Mouse (Mus musculus): ENCODE results near the gene Grrp1. TPM values are rescaled to one million over a fixed set of nuclear protein-coding genes. Genes with fewer than 3 reads are reported as not detected.

The Grrp1 gene
- polyA plus RNA-seq, 1 experiment from 2014 or later = 6.8 TPM

DNA sequence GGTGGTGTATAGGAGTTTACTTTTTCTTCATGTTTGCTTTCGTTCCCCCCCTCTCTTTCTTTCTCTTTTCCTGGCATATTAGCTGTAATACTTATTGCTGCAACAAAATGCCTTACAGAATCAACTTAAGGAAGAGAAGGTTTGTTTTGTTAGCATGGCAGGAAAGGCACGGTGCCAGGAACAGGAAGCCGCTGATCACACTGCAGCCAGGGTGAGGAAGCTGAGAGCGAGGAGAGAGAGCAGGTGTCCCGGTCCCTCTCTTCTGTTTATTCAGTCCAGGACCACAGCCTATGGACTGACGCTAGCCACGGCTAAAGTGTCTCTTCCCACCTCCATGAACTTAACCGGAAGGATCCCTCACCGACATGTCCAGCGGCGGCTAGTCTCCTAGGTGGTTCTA is 4.4 kb upstream of the Grrp1 start:
- no peak for ATAC-seq
- no peak overlapping the region for H3K9ac ChIP-seq (ENCODE audit: low read depth, low read length)
- H3K9me3 ChIP-seq (ENCODE audit: control insufficient read depth) = no peaks in the 10 kb centered on the region
- peaks cover 16% of the 10 kb centered on the region for H3K27me3 ChIP-seq (replicated peaks; ENCODE audit: control insufficient read depth, insufficient read depth, low read length)
- no peak overlapping the region for H3K4me3 ChIP-seq (ENCODE audit: low read depth, low read length)
- no peak overlapping the region for H3K27ac ChIP-seq (ENCODE audit: low read depth, low read length)
- TF ChIP-seq CTCF (IDR thresholded peaks at IDR 0.05; ENCODE audit: low read depth) = no peak
- WGBS = 58% methylated on average over 11 of the region's 11 CpGs
- H3K36me3 ChIP-seq (ENCODE audit: control insufficient read depth, insufficient read depth) = no peaks in the 10 kb centered on the region
- H3K4me1 ChIP-seq (replicated peaks; ENCODE audit: control insufficient read depth, insufficient read depth, low read length) = no peaks in the 10 kb centered on the region
- no peak overlapping the region for H3K4me2 ChIP-seq (replicated peaks; ENCODE audit: low read depth)

DNA sequence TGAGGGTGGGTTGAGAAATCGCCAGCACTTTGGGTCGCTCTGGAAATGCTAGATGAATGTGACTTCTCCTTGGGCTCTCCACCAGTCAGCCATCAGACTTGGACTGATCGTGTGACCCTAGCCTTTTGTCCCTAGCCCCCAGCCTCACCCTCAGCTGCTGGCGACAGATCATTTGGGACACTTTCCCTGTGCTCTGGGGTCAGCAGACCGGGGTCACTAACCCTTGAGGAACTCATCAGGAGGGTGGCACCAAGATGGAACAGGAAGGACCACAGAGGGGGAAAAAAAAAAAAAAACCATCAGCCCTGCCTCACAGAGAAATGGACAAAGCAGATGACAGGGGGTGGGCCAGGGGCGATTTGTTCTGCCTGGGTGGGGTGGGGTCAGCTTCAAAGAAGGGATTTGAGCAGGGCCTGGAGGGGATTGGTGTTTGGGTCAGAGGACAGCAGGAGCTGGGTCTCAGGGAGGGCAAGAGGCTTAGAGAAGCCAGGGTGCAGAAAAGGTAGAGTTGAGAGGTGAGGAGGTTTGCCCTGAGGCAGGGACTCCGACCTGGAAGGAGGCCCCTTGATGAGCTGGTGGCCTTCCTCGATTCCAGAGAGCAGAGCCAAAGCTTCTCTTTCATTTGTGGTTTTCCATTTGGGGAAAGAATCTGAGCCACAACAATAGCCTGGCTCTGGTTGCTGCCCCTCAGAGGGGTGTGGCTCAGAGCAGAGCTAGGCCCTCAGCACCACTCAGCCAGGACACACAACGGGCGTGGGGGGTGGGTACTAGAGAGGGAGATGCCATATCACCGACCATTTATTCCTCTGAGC is 3.5 kb upstream of the Grrp1 start:
- H3K4me1 ChIP-seq (replicated peaks; ENCODE audit: control insufficient read depth, insufficient read depth, low read length) = no peaks in the 10 kb centered on the region
- no peaks in the 10 kb centered on the region for H3K9me3 ChIP-seq (ENCODE audit: control insufficient read depth)
- no peak overlapping the region for H3K27ac ChIP-seq (ENCODE audit: low read depth, low read length)
- H3K4me3 ChIP-seq (ENCODE audit: low read depth, low read length) = no peak overlapping the region
- no peaks in the 10 kb centered on the region for H3K36me3 ChIP-seq (ENCODE audit: control insufficient read depth, insufficient read depth)
- H3K27me3 ChIP-seq (replicated peaks; ENCODE audit: control insufficient read depth, insufficient read depth, low read length) = peaks cover 26% of the 10 kb centered on the region
- no peak overlapping the region for H3K4me2 ChIP-seq (replicated peaks; ENCODE audit: low read depth)
- no peak overlapping the region for H3K9ac ChIP-seq (ENCODE audit: low read depth, low read length)
- no peak for ATAC-seq
- 46% methylated on average over 11 of the region's 11 CpGs for WGBS
- no peak for TF ChIP-seq CTCF (IDR thresholded peaks at IDR 0.05; ENCODE audit: low read depth)

DNA sequence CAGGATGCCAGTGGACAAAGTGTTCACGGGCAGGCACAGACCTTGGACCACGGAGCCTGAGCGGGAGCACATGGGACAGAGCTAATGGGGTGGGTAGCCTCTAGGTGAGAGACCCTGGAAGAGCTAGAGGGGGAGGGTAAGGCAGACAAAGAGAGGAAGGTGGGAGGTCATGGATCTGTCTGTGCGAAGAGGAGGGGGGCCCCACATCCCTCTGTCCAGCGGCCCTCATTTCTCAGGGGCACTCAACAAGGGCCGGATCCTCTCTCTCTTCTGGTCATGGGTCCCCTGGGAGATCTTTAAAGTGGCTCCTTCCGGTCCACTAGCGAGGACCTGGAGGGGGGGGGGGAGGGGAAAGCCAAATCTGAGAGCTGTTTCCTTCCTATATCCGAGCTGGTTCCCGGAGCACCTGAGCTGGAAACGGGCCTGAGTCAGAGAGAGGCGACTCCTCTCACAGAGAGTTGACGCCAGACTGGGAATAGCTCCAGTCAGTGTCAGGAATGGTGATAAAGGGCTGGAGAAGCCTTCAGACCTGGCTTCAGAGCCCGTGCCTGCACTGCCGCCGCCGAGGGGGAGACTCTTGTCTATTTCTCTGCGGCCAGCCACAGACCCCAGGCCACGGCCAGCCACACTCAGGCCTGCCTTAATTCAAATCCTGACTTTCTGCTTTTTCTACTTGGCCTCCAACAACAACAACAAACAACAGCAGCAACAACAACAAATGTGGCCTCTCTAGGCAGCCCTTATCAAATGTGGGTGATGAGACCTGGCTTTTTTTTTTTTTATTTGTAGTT is 2.7 kb upstream of the Grrp1 start:
- no peak overlapping the region for H3K9ac ChIP-seq (ENCODE audit: low read depth, low read length)
- peaks cover 34% of the 10 kb centered on the region for H3K27me3 ChIP-seq (replicated peaks; ENCODE audit: control insufficient read depth, insufficient read depth, low read length)
- 48% methylated on average over 17 of the region's 19 CpGs for WGBS
- ATAC-seq = peak; percentile 12; the same call in 1 of the 2 replicates
- H3K9me3 ChIP-seq (ENCODE audit: control insufficient read depth) = no peaks in the 10 kb centered on the region
- no peaks in the 10 kb centered on the region for H3K36me3 ChIP-seq (ENCODE audit: control insufficient read depth, insufficient read depth)
- no peak overlapping the region for H3K27ac ChIP-seq (ENCODE audit: low read depth, low read length)
- H3K4me3 ChIP-seq (ENCODE audit: low read depth, low read length) = no peak overlapping the region
- peak overlapping the region; percentile 27; the same call in 1 of the 2 replicates for H3K4me2 ChIP-seq (replicated peaks; ENCODE audit: low read depth)
- no peak for TF ChIP-seq CTCF (IDR thresholded peaks at IDR 0.05; ENCODE audit: low read depth)
- H3K4me1 ChIP-seq (replicated peaks; ENCODE audit: control insufficient read depth, insufficient read depth, low read length) = no peaks in the 10 kb centered on the region

DNA sequence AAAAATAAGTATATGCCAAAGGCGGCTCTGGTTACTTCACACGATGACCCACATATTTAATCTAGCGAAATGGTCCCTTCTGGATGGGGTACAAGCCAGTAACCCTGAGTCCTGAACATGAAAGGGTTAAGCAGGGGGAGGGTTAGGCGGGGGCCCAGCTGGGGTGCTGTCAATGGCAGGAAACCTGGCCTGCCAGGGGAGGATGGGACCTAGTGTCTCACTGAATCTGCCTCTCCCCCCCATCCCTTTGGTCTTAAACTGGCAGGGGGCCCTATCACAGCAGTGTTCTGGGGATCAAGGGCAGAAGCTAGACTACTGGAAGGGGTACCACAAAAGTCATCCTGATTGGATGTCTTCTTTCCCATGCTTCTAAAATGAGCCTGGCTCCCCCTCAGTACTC is 1.9 kb upstream of the Grrp1 start:
- H3K36me3 ChIP-seq (ENCODE audit: control insufficient read depth, insufficient read depth) = no peaks in the 10 kb centered on the region
- no peak overlapping the region for H3K27ac ChIP-seq (ENCODE audit: low read depth, low read length)
- H3K4me3 ChIP-seq (ENCODE audit: low read depth, low read length) = no peak overlapping the region
- no peak overlapping the region for H3K9ac ChIP-seq (ENCODE audit: low read depth, low read length)
- no peaks in the 10 kb centered on the region for H3K9me3 ChIP-seq (ENCODE audit: control insufficient read depth)
- peak overlapping the region; percentile 17; the same call in 1 of the 2 replicates for H3K4me2 ChIP-seq (replicated peaks; ENCODE audit: low read depth)
- WGBS = 42% methylated on average over 4 of the region's 4 CpGs
- H3K27me3 ChIP-seq (replicated peaks; ENCODE audit: control insufficient read depth, insufficient read depth, low read length) = peaks cover 41% of the 10 kb centered on the region
- ATAC-seq = no peak
- H3K4me1 ChIP-seq (replicated peaks; ENCODE audit: control insufficient read depth, insufficient read depth, low read length) = no peaks in the 10 kb centered on the region
- TF ChIP-seq CTCF (IDR thresholded peaks at IDR 0.05; ENCODE audit: low read depth) = no peak

DNA sequence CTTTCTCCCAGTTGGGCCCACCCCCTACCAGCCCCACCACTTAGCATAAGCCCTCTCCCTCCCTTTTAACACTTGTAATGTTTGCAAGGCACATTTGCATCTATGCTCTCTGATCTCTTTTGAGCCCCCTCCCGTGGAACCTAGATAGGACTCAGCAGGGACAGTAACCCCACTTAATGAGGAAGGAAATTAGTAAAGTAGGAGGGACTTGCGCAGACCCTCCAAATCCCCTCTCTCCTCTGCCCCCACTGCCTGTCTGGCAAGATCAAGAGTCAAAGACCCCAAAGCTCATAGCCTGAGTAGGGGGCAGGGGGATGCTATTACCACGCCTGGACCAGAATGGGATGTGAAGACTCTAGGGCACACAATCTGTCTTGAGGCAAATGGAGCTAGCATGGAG is 929 bp upstream of the Grrp1 start:
- no peak overlapping the region for H3K4me2 ChIP-seq (replicated peaks; ENCODE audit: low read depth)
- no peaks in the 10 kb centered on the region for H3K9me3 ChIP-seq (ENCODE audit: control insufficient read depth)
- peaks cover 50% of the 10 kb centered on the region for H3K27me3 ChIP-seq (replicated peaks; ENCODE audit: control insufficient read depth, insufficient read depth, low read length)
- no peak overlapping the region for H3K9ac ChIP-seq (ENCODE audit: low read depth, low read length)
- ATAC-seq = no peak
- no peak overlapping the region for H3K27ac ChIP-seq (ENCODE audit: low read depth, low read length)
- no peaks in the 10 kb centered on the region for H3K36me3 ChIP-seq (ENCODE audit: control insufficient read depth, insufficient read depth)
- H3K4me1 ChIP-seq (replicated peaks; ENCODE audit: control insufficient read depth, insufficient read depth, low read length) = no peaks in the 10 kb centered on the region
- WGBS = 51% methylated on average over 3 of the region's 3 CpGs
- TF ChIP-seq CTCF (IDR thresholded peaks at IDR 0.05; ENCODE audit: low read depth) = no peak
- no peak overlapping the region for H3K4me3 ChIP-seq (ENCODE audit: low read depth, low read length)

DNA sequence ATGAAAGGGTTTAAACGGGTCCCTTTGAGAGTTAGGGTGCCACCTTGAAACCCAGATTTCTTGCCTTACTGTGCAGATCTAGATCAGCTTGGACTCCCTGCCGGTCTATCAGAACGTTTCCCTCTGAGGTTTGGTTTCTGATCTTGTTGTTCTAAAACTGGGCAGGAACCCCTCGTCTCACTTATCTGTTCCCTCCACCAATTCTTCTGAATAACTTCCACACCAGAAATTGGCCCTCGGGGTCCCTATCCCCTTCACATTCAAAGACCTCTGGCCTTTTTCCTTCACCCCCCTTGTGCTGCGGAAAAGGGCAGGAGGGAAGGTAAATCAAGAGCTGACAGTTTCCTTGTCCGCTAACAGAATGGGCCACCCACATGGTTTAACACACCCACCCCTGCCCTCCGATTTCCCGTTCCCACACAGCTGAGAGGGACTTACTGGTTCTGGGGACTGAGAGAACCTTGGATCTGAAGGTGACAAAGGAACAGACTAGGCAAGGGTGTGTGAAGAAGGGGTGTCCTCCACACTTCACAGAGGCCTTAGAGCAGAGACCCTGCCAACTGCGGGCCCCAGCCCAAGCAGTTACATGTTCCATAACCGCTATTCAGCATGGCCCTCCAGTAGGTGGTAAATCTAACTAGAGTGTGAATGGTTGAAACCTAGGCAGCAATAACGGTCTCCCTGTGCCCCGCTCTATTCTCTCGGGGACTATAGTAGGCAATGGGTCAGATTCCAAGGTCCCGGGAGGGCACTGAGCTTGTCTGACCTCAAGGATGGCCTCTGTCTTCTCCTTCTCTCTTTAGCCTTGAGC is 790 bp downstream of the Grrp1 start:
- 24% methylated on average over 15 of the region's 15 CpGs for WGBS
- peak overlapping the region; percentile 85 for H3K4me2 ChIP-seq (replicated peaks; ENCODE audit: low read depth)
- H3K4me1 ChIP-seq (replicated peaks; ENCODE audit: control insufficient read depth, insufficient read depth, low read length) = no peaks in the 10 kb centered on the region
- no peaks in the 10 kb centered on the region for H3K36me3 ChIP-seq (ENCODE audit: control insufficient read depth, insufficient read depth)
- TF ChIP-seq CTCF (IDR thresholded peaks at IDR 0.05; ENCODE audit: low read depth) = no peak
- no peak overlapping the region for H3K9ac ChIP-seq (ENCODE audit: low read depth, low read length)
- H3K27ac ChIP-seq (ENCODE audit: low read depth, low read length) = no peak overlapping the region
- peaks cover 57% of the 10 kb centered on the region for H3K27me3 ChIP-seq (replicated peaks; ENCODE audit: control insufficient read depth, insufficient read depth, low read length)
- ATAC-seq = no peak
- H3K9me3 ChIP-seq (ENCODE audit: control insufficient read depth) = no peaks in the 10 kb centered on the region
- peak overlapping the region; percentile 50 for H3K4me3 ChIP-seq (ENCODE audit: low read depth, low read length)

Data from intestine, postnatal 0 days (tissue).